Mouse (Mus musculus) heart, postnatal 0 days (tissue): Measurements from ENCODE around the gene Gm21060.
"Not testable (repeated sequence)": the region's sequence is repeated elsewhere in the genome, so short reads cannot be mapped to it uniquely, and the experiment has no call there.

ENCODE experiments used
- CTCF ChIP-seq: IDR thresholded peaks from 2 replicates; pipeline ENCODE4 v1.5.1; 2016; ENCODE audit warnings: antibody characterized with exemption, control low read depth, low read depth
- EP300 ChIP-seq: IDR thresholded peaks from 2 replicates; pipeline ENCODE4 v1.6.1; 2016; ENCODE audit warnings: antibody characterized with exemption, low read depth

- TF ChIP-seq CTCF, EP300: not testable (repeated sequence)
Observed at GRCm38 (mm10) chr19:61247334-61247733, 49.5 kb downstream of the Gm21060 start.
